9 mouse cellular contexts compared by ENCODE assay signal in the genomic region with DNA sequence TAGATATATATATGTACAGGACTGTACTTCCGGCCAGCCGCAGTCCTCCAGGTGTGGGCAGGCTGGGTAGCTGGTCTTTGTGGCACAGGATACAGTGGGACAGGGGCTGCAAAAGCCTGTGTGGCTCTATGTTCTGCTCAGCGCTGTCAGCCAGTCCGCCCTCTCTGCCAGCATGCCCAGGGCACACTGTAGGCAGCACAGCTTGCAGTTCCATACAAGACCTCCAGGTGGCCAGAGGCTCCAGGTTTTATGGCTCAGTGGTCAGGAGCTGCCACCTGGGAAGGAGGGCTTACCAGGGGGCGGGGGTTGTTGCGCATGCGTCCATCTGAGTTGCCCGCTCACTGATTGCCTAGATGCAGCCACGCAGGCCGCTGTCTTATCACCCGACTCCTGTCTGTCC. TPM values are rescaled to one million over a fixed set of nuclear protein-coding genes. Genes with fewer than 3 reads are reported as not detected.
A peak's percentile ranks its signal among the peaks of the same experiment; 100 is the strongest.
DNase-seq lines count a peak whose midpoint lies in the region; ATAC-seq and TF ChIP-seq lines count a peak whose summit lies in the region.
"Had no signal": no experiment of that assay in that cellular context is flagged by ENCODE, and none has a peak within 500 bp of the region (broad histone marks: within the 10 kb centered on the region; RNA-seq: fewer than 3 reads in every experiment).

No protein-coding gene starts in this region.

- no peak overlapping the region for H3K4me3 ChIP-seq in intestine, embryonic 16.5 days (ENCODE audit: low read length)
- H3K4me3 ChIP-seq in intestine, embryonic 15.5 days (replicated peaks), result no peak overlapping the region
- peak overlapping the region; percentile 48 for H3K4me3 ChIP-seq in ES-Bruce4 (ENCODE audit: low read depth, low read length)
- H3K4me3 ChIP-seq: limb, embryonic 13.5 days had no signal

- TF ChIP-seq CTCF in ES-Bruce4 (IDR thresholded peaks at IDR 0.05; ENCODE audit: low read depth, low read length), result peak; percentile 71

- H3K27me3 ChIP-seq in intestine, embryonic 16.5 days (replicated peaks; ENCODE audit: control insufficient read depth, insufficient read depth, low read length), result no peaks in the 10 kb centered on the region
- H3K27me3 ChIP-seq in intestine, embryonic 15.5 days (replicated peaks), result no peaks in the 10 kb centered on the region
- no peaks in the 10 kb centered on the region for H3K27me3 ChIP-seq in ES-Bruce4 (ENCODE audit: control insufficient read depth, insufficient read depth, low read length, poor library complexity, severe bottlenecking)
- H3K27me3 ChIP-seq: limb, embryonic 13.5 days had no signal

- no peak overlapping the region for H3K27ac ChIP-seq in intestine, embryonic 16.5 days (ENCODE audit: low read length)
- H3K27ac ChIP-seq in intestine, embryonic 15.5 days, result no peak overlapping the region
- no peak overlapping the region for H3K27ac ChIP-seq in ES-Bruce4 (ENCODE audit: insufficient read depth, low read length)
- H3K27ac ChIP-seq: limb, embryonic 13.5 days had no signal

- H3K4me2 ChIP-seq in intestine, embryonic 16.5 days (ENCODE audit: low read depth, low read length), result no peak overlapping the region
- no peak overlapping the region for H3K4me2 ChIP-seq in intestine, embryonic 15.5 days (replicated peaks)
- H3K4me2 ChIP-seq: limb, embryonic 13.5 days had no signal

- no peaks in the 10 kb centered on the region for H3K4me1 ChIP-seq in intestine, embryonic 16.5 days (ENCODE audit: control insufficient read depth, insufficient read depth, low read length)
- peaks cover 2% of the 10 kb centered on the region for H3K4me1 ChIP-seq in intestine, embryonic 15.5 days (replicated peaks)
- H3K4me1 ChIP-seq in ES-Bruce4 (ENCODE audit: control insufficient read depth, insufficient read depth, low read length), result no peaks in the 10 kb centered on the region

- no peak overlapping the region for H3K9ac ChIP-seq in intestine, embryonic 16.5 days (ENCODE audit: low read depth, low read length)
- no peak overlapping the region for H3K9ac ChIP-seq in intestine, embryonic 15.5 days
- 0 out of 2 replicates have a peak overlapping the region, but pooled peaks have one; percentile 10 for H3K9ac ChIP-seq in ES-Bruce4 (ENCODE audit: low read depth, poor library complexity, severe bottlenecking)
- H3K9ac ChIP-seq: limb, embryonic 13.5 days had no signal

- TF ChIP-seq EP300 in ES-Bruce4 (IDR thresholded peaks at IDR 0.05; ENCODE audit: insufficient read depth, low read depth, low read length), result 0 out of 2 replicates have a peak, but pooled peaks have one; percentile 12

- WGBS in intestine, embryonic 16.5 days, result 54% methylated on average over 11 of the region's 11 CpGs
- 65% methylated on average over 11 of the region's 11 CpGs for WGBS in intestine, embryonic 15.5 days

- no peak for TF ChIP-seq POLR2A in ES-Bruce4 (IDR thresholded peaks at IDR 0.05; ENCODE audit: insufficient read depth, low read length)

- H3K36me3 ChIP-seq in intestine, embryonic 16.5 days (ENCODE audit: control insufficient read depth, insufficient read depth, low read length), result no peaks in the 10 kb centered on the region
- H3K36me3 ChIP-seq in intestine, embryonic 15.5 days, result no peaks in the 10 kb centered on the region
- no peaks in the 10 kb centered on the region for H3K36me3 ChIP-seq in ES-Bruce4 (ENCODE audit: control insufficient read depth, insufficient read depth, low read length, poor library complexity, severe bottlenecking)
- H3K36me3 ChIP-seq: limb, embryonic 13.5 days had no signal

- DNase-seq in embryo, embryonic 11 days, result peak; percentile 49
- DNase-seq in layer of hippocampus, adult 18-20 months (ENCODE audit: low spot score in 2 of 2), result no peak
- no peak for DNase-seq in left cerebral cortex, adult 11 months (ENCODE audit: low spot score)
- DNase-seq in urinary bladder, postnatal 25 days (ENCODE audit: low spot score), result no peak

- 0 out of 2 replicates have a peak, but pooled peaks have one; percentile 8 for ATAC-seq in intestine, embryonic 16.5 days
- no peak; the same call in 1 of the 2 replicates for ATAC-seq in intestine, embryonic 15.5 days
- peak; percentile 34 for ATAC-seq in megakaryocyte, adult 5-6 weeks (ENCODE audit: poor library complexity, severe bottlenecking)

- no peaks in the 10 kb centered on the region; the same call in 1 of the 2 replicates for H3K9me3 ChIP-seq in intestine, embryonic 16.5 days (ENCODE audit: control insufficient read depth, low read length)
- no peaks in the 10 kb centered on the region for H3K9me3 ChIP-seq in intestine, embryonic 15.5 days
- H3K9me3 ChIP-seq in ES-Bruce4 (replicated peaks; ENCODE audit: control insufficient read depth, insufficient read depth, low read length, poor library complexity, severe bottlenecking), result no peaks in the 10 kb centered on the region
- H3K9me3 ChIP-seq: limb, embryonic 13.5 days had no signal

RNA-seq across cellular contexts. Expression of a gene that starts 5.7 kb away (rescaled TPM):
- 2.8 and 3.3 TPM in 2 replicates for polyA plus RNA-seq in intestine, embryonic 16.5 days (2015; fragmentation: Nextera tagmentation; extraction: Ambion mirVana)
- polyA plus RNA-seq in intestine, embryonic 15.5 days (2015; fragmentation: Nextera tagmentation; extraction: Ambion mirVana), result 3.4 and 4.5 TPM in 2 replicates
- polyA plus RNA-seq in ES-Bruce4 (2011; ENCODE audit: insufficient read depth, insufficient read length, low read depth, missing spikeins), result 7.8 and 11.7 TPM in 2 replicates
- total RNA-seq in megakaryocyte, adult 5-6 weeks (2015), result 53.6 and 54.4 TPM in 2 replicates
- 129 and 161 TPM in 2 replicates for total RNA-seq in megakaryocyte, adult 5-6 weeks (2017)
- total RNA-seq in layer of hippocampus, adult 18-20 months (2021), result 10 to 100 TPM; 31.9 to 32.8 TPM

RNA-seq across cellular contexts. Expression of a gene that starts 29.7 kb away (rescaled TPM):
- polyA plus RNA-seq in intestine, embryonic 16.5 days (2015; fragmentation: Nextera tagmentation; extraction: Ambion mirVana), result 38.8 and 43.0 TPM in 2 replicates
- polyA plus RNA-seq in intestine, embryonic 15.5 days (2015; fragmentation: Nextera tagmentation; extraction: Ambion mirVana), result 42.6 and 44.5 TPM in 2 replicates
- polyA plus RNA-seq in ES-Bruce4 (2011; ENCODE audit: insufficient read depth, insufficient read length, low read depth, missing spikeins), result 15.7 and 19.9 TPM in 2 replicates
- total RNA-seq in megakaryocyte, adult 5-6 weeks (2015), result 13.9 and 14.1 TPM in 2 replicates
- total RNA-seq in megakaryocyte, adult 5-6 weeks (2017), result 9.6 and 12.3 TPM in 2 replicates
- total RNA-seq in layer of hippocampus, adult 18-20 months (2021), result 10 to 100 TPM; 61.7 to 68.7 TPM

RNA-seq across cellular contexts. Expression of a gene that starts 56.6 kb away (rescaled TPM):
- polyA plus RNA-seq in intestine, embryonic 16.5 days (2015; fragmentation: Nextera tagmentation; extraction: Ambion mirVana), result 1.3 and 1.8 TPM in 2 replicates
- polyA plus RNA-seq in intestine, embryonic 15.5 days (2015; fragmentation: Nextera tagmentation; extraction: Ambion mirVana), result 2.8 and 3.3 TPM in 2 replicates
- polyA plus RNA-seq in ES-Bruce4 (2011; ENCODE audit: insufficient read depth, insufficient read length, low read depth, missing spikeins), result 8.0 and 9.7 TPM in 2 replicates
- total RNA-seq in megakaryocyte, adult 5-6 weeks (2015), result 0.33 and 1.3 TPM in 2 replicates
- total RNA-seq in megakaryocyte, adult 5-6 weeks (2017), result 0.44 and 0.49 TPM in 2 replicates
- 100 to 1,000 TPM; 714 to 740 TPM for total RNA-seq in layer of hippocampus, adult 18-20 months (2021)

RNA-seq across cellular contexts. Expression of a gene that starts 57.4 kb away (rescaled TPM):
- 24.5 and 25.3 TPM in 2 replicates for polyA plus RNA-seq in intestine, embryonic 16.5 days (2015; fragmentation: Nextera tagmentation; extraction: Ambion mirVana)
- polyA plus RNA-seq in intestine, embryonic 15.5 days (2015; fragmentation: Nextera tagmentation; extraction: Ambion mirVana), result 27.4 and 29.9 TPM in 2 replicates
- 32.4 and 38.3 TPM in 2 replicates for polyA plus RNA-seq in ES-Bruce4 (2011; ENCODE audit: insufficient read depth, insufficient read length, low read depth, missing spikeins)
- total RNA-seq in megakaryocyte, adult 5-6 weeks (2015), result 31.2 and 31.9 TPM in 2 replicates
- total RNA-seq in megakaryocyte, adult 5-6 weeks (2017), result 36.8 and 56.8 TPM in 2 replicates
- 10 to 100 TPM; 51.7 to 56.9 TPM for total RNA-seq in layer of hippocampus, adult 18-20 months (2021)
